Mouse (Mus musculus) brain, embryonic 14.5 days (tissue): ENCODE data around the gene Cpeb3. TPM values are rescaled to one million over a fixed set of nuclear protein-coding genes. Genes with fewer than 3 reads are reported as not detected.

ENCODE experiments used
- DNase-seq: peaks from one replicate; pipeline ENCODE4 v3.0.0-alpha.2; 2011; ENCODE audit warnings: low read depth
- CTCF ChIP-seq: fragments of 200-500 bp; IDR thresholded peaks from 2 replicates; pipeline ENCODE4 v1.5.1; 2012; ENCODE audit warnings: inconsistent platforms, mild to moderate bottlenecking, moderate library complexity, borderline replicate concordance; ENCODE audit not compliant: insufficient read depth, insufficient read length; ENCODE audit errors: extremely low read depth
- POLR2A ChIP-seq: fragments of 200-500 bp; IDR thresholded peaks from 2 replicates; pipeline ENCODE4 v1.6.1; 2012; ENCODE audit warnings: mild to moderate bottlenecking, inconsistent platforms, borderline replicate concordance; ENCODE audit not compliant: poor library complexity, insufficient read depth, insufficient read length, severe bottlenecking; ENCODE audit errors: extremely low read depth
- polyA plus RNA-seq: library from polyadenylated mRNA; depleted of rRNA; stranded (reverse); fragments of >200 nt; gene quantifications from 2 replicates; pipeline ENCODE4 v1.2.3, GENCODE M21; 2012

Cpeb3 gene
- polyA plus RNA-seq, 1 experiment = 20.9 TPM

- peak; percentile 51 for DNase-seq
- TF ChIP-seq POLR2A = no peak
- no peak for TF ChIP-seq CTCF
Observed at GRCm38 (mm10) chr19:37044431-37044830, 164.0 kb downstream of the Cpeb3 start.

GRCm38 (mm10) chr19:37040906-37041305 is 167.5 kb downstream of the Cpeb3 start:
- TF ChIP-seq CTCF = no peak
- TF ChIP-seq POLR2A = no peak

GRCm38 (mm10) chr19:37032364-37032763 is 176.0 kb downstream of the Cpeb3 start:
- TF ChIP-seq CTCF = no peak
- DNase-seq = no peak

More at GRCm38 (mm10) chr19:37040906-37041305, 167.5 kb downstream of the Cpeb3 start:
- DNase-seq = no peak

- TF ChIP-seq CTCF = no peak
- no peak for TF ChIP-seq POLR2A
- DNase-seq = no peak
Observed at GRCm38 (mm10) chr19:37031446-37031845, 177.0 kb downstream of the Cpeb3 start.

- DNase-seq = peak; percentile 22
Observed at GRCm38 (mm10) chr19:37029771-37030170, 178.6 kb downstream of the Cpeb3 start.

GRCm38 (mm10) chr19:37026408-37026807 is 182.0 kb downstream of the Cpeb3 start:
- no peak for DNase-seq

More at GRCm38 (mm10) chr19:37029771-37030170, 178.6 kb downstream of the Cpeb3 start:
- no peak for TF ChIP-seq POLR2A
- TF ChIP-seq CTCF = no peak

GRCm38 (mm10) chr19:37025839-37026319 is 182.5 kb downstream of the Cpeb3 start:
- no peak for TF ChIP-seq POLR2A
- no peak for TF ChIP-seq CTCF
- peak; percentile 25 for DNase-seq

More at GRCm38 (mm10) chr19:37026408-37026807, 182.0 kb downstream of the Cpeb3 start:
- no peak for TF ChIP-seq CTCF
- no peak for TF ChIP-seq POLR2A

GRCm38 (mm10) chr19:37022146-37022545 is 186.3 kb downstream of the Cpeb3 start:
- no peak for TF ChIP-seq POLR2A
- no peak for TF ChIP-seq CTCF
- no peak for DNase-seq

GRCm38 (mm10) chr19:37020951-37021350 is 187.4 kb downstream of the Cpeb3 start:
- no peak for DNase-seq
- TF ChIP-seq CTCF (no peak), POLR2A (no peak)

- no peak for DNase-seq
- TF ChIP-seq CTCF (no peak), POLR2A (no peak)
Observed at GRCm38 (mm10) chr19:37020531-37020930, 187.9 kb downstream of the Cpeb3 start.

- no peak for DNase-seq
- no peak for TF ChIP-seq POLR2A
- TF ChIP-seq CTCF = no peak
Observed at GRCm38 (mm10) chr19:37018931-37019330, 189.5 kb downstream of the Cpeb3 start.

- TF ChIP-seq CTCF = no peak
- TF ChIP-seq POLR2A = no peak; the same call in 1 of the 2 replicates
- peak; percentile 91 for DNase-seq
Observed at GRCm38 (mm10) chr19:37018411-37018810, 190.0 kb downstream of the Cpeb3 start.

GRCm38 (mm10) chr19:37016890-37017289 is 191.5 kb downstream of the Cpeb3 start:
- TF ChIP-seq CTCF (no peak), POLR2A (no peak)
- DNase-seq = no peak

- DNase-seq = no peak
- no peak for TF ChIP-seq CTCF
- no peak for TF ChIP-seq POLR2A
Observed at GRCm38 (mm10) chr19:37014173-37014939, 194.0 kb downstream of the Cpeb3 start.
